Mouse (Mus musculus): ENCODE measurements at regions not wholly inside any gene's neighbourhood (a gene's known extent, or its start where the extent isn't known, plus 50 kb on each side); places are given as distances from the start of the nearest gene placed in this dataset.

DNA sequence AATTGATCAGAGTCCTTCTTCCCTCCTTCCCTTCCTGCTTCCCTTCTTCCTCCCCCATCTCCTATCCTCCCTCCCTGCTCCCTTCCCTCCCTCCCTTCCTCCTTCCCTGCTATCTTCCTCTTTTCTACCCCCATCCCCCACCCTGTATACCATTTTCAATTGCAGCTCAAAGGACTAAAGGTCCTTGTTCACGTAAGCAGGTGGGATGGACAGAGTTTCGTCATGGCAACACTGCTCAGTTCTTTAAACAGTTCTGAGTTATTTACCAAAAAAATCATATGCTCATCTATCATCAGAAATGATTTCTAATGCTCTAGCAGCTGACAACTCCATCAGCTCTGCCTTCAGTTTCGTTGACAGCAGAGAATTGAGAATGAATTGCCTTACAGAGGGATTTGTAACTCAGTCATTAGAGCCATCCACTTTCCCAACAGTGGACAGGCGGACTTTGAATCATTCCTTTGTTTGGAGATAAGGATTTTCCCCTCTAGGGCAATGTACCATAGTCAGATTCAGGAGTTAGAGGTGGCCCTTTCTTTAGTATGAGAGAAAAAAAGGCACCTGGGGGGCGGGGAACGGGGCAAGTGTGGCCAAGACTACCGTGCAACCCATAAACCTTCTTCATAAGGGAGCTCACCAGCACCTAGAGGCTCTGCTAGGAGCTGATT, 113.7 kb upstream of the Lrig1 start:
- no peak for DNase-seq (ENCODE audit: low spot score)

DNA sequence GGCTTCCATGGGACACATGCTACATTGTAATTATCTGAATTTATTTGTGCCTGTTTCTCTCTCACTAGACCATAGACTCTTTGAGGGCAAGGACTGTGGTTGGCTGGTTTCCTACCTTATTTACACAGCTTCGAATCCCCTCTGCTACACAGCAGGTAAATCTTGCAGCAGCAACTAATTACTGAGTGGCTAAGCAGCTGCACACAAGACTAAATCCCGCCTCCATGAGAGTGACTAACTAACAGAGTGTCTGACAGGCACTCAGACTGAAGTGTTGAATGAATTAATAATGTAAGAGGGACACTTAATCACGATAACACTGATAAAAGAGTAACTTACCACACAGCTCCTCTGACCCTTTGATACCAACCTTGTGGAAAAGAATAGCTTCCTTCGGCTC, 111.9 kb upstream of the Lrig1 start:
- no peak for DNase-seq (ENCODE audit: low spot score)

DNA sequence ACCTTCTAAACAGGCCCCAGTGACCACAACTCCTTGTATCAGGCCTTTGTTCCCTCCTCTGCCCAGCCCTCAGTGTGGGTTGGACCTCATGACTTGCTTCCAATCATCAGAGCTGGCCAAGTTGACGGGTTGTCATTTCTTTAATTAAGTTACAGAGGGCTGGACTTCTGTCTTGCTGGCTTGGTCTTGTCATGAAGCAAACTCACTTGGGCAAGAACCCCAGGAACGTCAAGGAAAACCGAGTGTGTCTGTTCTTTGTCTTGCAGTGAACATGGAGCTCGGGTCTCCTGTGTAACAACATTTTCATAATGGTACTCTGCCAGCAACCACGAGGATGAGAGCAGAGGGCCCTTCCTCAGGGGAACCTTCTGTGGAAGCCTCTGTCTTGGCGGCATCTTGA, 107.3 kb upstream of the Lrig1 start:
- no peak for DNase-seq (ENCODE audit: low spot score)

DNA sequence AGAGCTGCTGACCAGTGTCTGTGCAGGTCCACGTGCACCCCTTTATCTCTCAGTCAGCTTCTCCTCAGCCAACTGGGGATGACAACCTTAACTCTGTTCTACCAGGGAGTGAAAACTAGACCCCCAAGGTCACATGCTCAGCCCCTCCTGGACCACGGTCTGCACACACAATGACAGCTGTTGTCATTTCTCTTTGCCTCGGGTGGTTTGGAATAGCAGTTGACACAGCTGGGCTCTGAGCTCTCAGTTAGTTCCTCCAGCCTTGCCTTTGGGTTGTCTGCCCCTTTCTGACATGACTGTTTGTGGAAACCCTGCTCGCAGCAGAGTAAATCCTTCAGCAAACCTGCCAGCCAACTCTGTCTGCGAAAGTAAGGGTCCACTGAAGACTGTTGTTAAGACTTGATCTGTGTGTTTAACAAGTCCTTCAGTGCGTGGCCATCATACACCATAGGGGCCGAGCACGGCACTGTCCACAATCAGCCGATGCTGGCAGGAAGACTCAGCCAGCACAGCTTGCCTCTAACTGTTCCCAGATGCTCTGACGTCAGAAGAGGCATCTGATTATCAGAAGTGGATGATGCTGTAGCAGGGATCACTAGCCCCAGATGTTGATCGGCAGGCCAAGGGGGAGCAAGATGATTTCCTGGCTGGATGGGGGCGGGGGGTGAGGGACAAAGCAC, 106.7 kb upstream of the Lrig1 start:
- no peak for DNase-seq (ENCODE audit: low spot score)

GRCm38 (mm10) chr6:94805685-94806084, 105.7 kb upstream of the Lrig1 start:
- DNase-seq (ENCODE audit: low spot score), result no peak

DNA sequence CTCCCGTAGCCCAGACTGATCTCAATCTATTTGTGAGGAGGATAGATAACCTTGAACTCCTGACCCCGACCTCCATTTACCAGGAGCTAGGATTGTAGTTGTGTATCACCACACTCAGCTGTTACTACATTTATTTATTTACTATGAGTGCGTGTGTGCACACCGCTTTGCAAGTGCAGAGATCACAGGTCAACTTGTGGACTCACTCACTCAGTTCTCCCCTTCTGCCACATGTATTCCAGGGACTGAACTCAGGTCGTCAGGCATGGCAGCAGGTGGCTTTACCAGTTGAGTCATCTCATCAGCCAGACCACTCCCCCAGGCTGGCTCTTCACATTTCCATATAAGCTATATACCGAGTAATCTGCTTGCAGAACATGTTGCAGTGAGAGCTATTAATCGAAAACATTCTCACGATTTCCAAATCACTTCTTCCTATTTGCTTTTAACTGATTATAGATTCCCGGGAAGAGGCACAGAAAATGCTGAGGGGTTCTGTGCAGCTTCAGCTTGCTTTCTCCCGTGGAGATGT, 104.4 kb upstream of the Lrig1 start:
- DNase-seq (ENCODE audit: low spot score), result no peak

DNA sequence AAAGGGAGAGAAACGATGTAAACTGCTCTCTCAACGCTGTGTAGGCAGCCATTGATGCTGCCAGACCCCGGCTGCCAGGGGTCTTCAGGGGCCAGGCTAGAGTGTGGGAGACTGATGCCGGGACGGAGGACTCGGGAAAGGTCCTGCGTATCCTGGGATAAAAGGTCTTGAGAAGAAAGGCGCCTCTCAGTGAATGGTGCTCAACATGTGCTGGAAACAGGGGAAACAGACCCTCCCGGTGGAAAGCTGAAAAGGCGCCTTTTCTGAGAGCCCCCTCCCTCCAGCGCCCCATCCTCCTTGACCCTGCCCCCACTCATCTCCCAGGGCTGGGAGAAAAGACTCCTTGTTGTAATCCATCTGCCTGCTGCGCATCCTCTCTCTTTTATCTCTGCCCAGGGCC, 101.1 kb upstream of the Lrig1 start:
- DNase-seq (ENCODE audit: low spot score), result no peak

GRCm38 (mm10) chr6:94798545-94799211, 98.7 kb upstream of the Lrig1 start:
- no peak for DNase-seq (ENCODE audit: low spot score)

DNA sequence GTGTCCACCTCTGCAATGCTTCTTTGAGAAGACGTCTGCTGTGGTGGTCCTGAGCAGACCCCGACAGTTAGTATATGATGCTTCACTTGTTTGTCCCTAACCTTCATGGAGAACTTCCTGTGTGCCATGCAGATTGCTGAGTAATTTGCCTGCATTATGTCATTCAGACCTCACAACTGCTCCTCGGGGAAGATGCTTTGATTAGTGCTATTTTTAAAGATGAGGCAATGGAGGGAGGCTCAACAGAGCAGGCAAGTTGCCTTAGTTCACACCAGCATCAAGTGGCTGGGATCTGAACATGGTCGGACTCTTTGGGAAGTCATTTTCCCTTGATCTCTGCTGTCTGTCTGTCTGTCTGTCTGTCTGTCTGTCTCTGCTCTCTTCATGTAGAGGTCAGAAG, 95.5 kb upstream of the Lrig1 start:
- DNase-seq (ENCODE audit: low spot score), result no peak

GRCm38 (mm10) chr6:94793555-94793954, 93.6 kb upstream of the Lrig1 start:
- no peak for DNase-seq (ENCODE audit: low spot score)

GRCm38 (mm10) chr6:94792312-94792711, 92.4 kb upstream of the Lrig1 start:
- DNase-seq (ENCODE audit: low spot score), result no peak

DNA sequence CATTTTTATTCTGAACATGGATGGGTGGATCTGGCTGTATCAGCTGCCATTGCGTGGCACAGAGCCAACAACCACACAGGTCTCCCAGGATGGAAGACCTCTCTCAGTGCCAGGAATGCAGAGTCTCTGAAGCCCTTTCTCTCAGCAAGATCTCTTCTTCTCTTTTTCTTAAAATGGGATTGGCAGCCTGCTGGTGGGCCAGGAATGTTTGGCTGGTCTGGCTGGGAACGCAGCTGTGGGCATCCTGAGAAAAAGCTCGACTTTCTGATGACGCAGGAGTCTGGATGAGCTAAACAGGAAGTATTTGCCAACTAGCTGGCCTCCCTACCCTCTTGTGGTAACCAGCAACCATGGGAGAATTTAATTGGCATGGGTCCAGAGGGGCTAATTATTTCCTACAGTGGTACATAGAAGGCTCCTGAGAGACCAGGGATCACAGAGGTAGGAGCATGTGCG, 89.4 kb upstream of the Lrig1 start:
- no peak for DNase-seq (ENCODE audit: low spot score)

GRCm38 (mm10) chr6:94783471-94783870, 83.5 kb upstream of the Lrig1 start:
- no peak for DNase-seq (ENCODE audit: low spot score)

DNA sequence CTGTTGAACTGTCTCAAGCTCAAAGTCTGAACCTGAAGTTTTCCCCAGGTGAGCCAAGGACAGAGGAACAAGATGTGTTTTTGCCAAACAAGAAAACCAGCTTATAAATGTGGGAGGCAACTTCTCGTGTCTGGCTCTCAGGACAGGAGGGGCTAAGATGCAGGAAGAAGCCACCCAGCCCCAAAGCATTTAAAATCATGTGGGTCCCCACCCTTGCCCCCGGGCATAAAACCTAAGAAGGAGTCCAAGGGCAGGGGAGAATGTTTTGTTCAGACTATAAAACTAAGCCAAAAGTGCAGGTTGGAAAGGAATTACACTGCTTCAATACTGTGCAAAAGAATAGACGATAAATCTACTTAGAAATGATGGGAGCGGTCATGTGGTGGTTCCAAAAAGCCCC, 80.7 kb upstream of the Lrig1 start:
- DNase-seq (ENCODE audit: low spot score), result no peak

- peak; percentile 6 for DNase-seq (ENCODE audit: low spot score)
Observed at GRCm38 (mm10) chr6:94779854-94780253, 79.9 kb upstream of the Lrig1 start.

DNA sequence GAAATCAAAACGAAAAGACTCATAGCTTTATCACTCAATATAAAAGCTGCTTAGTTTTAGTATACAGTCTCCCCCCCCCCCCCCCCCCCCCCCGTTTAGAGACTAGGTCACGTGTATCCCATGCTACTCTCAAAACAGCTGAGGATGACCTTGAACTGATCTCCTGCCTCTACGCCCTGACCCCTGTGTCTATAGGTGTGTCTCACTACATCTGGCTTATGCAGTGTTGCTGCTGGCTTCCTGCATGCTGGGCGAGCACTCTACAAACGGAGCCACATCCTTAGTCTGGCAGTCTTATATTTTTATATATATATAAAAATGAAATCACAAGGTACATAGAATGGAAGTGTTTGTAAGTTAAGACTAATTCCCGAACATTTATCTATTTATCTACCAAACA, 79.3 kb upstream of the Lrig1 start:
- no peak for DNase-seq (ENCODE audit: low spot score)

DNA sequence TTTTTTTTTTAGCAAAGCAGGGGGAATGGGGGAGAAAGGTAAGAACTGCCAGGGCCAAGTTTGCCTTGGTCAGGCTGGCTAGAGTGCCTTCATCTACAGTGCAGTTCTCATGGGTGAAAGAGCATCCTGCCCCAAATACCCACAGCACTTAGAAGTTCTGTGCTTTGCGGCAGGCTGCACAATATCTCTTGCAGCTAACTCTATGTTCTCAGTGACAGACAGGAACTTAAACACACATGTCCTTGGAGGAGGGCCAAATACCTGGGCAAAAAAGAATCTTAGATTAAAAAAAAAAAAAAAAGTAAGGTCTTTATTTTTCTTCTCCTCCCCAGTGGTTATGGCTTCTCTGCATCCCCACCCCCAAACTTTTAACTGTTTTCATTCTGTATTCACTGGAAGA, 78.8 kb upstream of the Lrig1 start:
- DNase-seq (ENCODE audit: low spot score), result peak; percentile 23

DNA sequence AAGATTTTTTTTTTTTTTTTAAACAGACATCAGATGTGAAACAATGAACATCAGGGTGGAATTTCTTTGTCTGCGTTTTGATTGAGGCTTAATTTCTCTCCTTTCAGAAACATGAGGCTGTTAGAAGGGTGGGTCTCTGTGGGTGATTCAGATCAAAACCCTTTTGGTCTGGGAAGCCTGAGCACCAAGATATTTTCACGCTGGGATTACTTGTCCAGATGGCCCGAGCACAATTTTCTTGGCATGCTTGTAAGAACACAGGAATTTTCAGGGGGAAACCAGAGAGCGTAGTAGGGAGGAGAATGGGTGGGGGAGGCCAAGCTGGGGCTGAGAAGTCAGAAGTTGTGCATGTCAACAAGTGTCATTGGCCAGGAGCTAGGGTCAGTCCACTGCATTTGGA, 76.6 kb upstream of the Lrig1 start:
- no peak for DNase-seq (ENCODE audit: low spot score)

DNA sequence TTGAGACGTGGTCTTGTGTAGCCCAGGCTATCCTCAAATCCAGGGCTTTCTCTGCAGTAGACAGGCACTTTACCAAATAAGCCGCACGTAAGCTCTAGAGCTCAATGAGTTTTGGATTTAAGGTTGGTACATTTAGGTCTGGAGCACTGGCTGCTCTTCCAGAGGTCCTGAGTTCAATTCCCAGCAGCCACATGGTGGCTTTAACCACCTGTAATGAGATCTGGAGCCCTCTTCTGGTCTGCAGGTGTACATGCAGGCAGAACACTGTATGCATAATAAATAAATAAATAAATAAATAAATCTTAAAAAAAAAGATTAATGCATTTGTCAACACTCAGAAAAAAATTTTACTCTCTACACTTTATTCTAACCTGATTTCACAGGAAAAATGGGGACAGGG, 74.9 kb upstream of the Lrig1 start:
- DNase-seq (ENCODE audit: low spot score), result no peak

DNA sequence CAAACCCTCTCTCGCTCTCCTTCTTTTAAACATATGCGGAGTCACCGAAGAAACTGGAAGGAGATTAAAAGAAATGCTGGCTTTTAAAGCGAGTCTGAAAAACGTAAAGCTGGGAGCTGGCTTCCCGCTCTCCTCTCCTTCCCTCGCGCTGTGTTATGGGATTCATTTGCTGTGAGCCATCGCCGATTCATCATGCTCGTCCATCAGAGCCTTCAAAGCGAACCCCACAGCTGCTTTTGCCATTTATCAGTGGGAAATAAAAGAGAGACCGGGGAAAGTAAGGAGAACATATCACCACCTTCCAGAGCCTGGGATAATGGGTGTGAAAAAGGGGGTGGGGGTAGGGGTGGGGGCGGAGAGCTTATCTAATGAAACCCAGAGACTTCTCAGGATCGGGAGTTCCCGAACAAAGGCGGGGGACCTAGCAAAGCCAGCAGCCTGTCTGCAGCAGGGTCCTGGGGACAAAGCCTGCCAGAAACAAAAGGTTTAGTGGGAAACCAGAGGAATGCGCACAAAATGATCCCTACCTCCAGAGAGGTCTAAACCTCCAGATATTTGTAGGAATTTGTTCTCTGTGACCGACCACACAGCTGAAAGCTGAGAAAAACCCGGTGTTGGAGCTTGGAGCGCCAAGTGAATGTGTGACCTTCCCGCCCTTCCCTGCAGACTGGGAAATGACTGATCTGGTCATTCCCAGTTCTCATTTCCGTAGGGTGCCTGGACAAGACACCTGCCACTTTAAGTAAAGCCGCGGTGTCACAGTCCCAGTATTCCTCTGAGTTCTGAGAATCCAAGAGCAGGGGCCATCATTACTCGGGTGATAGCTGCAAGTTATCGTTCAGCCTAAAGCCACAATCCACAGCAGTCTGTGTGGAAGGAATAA, 73.9 kb upstream of the Lrig1 start:
- DNase-seq (ENCODE audit: low spot score), result no peak

DNA sequence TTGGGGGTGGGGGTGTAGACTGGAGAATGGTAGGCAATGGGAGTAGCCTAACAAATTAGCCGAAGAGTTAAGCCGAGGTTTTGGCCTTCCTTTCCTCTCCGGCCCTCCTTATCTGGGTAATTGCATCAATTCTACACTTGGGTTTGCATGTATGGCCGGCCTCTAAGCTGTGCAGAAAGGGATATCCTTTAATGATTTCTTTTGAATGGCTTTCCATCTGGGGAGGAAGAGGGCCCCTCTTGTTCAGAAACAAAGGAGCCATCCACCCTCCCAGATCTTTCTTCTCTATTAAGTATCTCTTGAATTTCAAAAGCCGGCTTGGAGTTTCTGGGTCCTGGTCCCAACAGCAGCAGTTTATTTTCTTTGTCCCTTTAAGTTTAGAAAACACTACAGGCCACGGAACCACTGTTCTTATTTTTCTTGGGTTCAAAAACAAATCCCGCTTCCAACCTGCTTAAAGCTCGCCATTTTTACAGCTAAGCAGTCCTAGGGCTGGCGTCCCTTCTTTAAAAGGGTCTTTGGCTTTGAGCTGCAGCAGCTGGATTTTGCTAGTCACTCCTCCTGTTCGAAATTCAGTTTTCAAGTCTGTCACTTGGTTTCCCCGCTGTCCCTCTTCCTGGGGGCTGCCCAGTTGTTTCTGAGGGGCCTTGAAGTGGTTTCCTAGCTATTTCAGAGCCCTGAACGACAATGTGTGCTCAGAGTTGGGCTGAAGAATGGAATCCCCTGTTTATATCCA, 73.1 kb upstream of the Lrig1 start:
- no peak for DNase-seq (ENCODE audit: low spot score)

Data from T-cell, adult 2 months (primary cell).